Mouse (Mus musculus): Measurements from ENCODE around the gene Grm8. TPM values are rescaled to one million over a fixed set of nuclear protein-coding genes. Genes with fewer than 3 reads are reported as not detected.
A peak's percentile ranks its signal among the peaks of the same experiment; 100 is the strongest.

Gene Grm8
- total and polyA plus RNA-seq, 3 experiments: 0.38 TPM; not detected in 2

- no peak for TF ChIP-seq POLR2AphosphoS5 (IDR thresholded peaks at IDR 0.05; ENCODE audit: insufficient replicate concordance, low read depth, low read length)
- TF ChIP-seq GATA2 (IDR thresholded peaks at IDR 0.05; ENCODE audit: borderline replicate concordance, low read depth, low read length): no peak
- TF ChIP-seq CTCF (IDR thresholded peaks at IDR 0.05; ENCODE audit: low read depth, low read length): no peak
- TF ChIP-seq GATA1 (IDR thresholded peaks at IDR 0.05; ENCODE audit: borderline replicate concordance, low read length): no peak
- no peak for TF ChIP-seq TAL1 (conservative IDR thresholded peaks at IDR 0.05; ENCODE audit: low read depth, low read length)
- Histone ChIP-seq H3K4me1 (ENCODE audit: insufficient read depth, low read depth, low read length) (no peaks in the 10 kb centered on the region), H3K4me3 (ENCODE audit: low read depth, low read length) (no peak overlapping the region), H3K36me3 (replicated peaks) (no peaks in the 10 kb centered on the region), H3K9me3 (replicated peaks) (no peaks in the 10 kb centered on the region), H3K27me3 (ENCODE audit: insufficient read depth, low read length) (no peaks in the 10 kb centered on the region)
- DNase-seq (ENCODE audit: low spot score): no peak
- no peak for ATAC-seq (ENCODE audit: extremely low read depth, insufficient number of reproducible peaks, low FRiP score, poor library complexity, severe bottlenecking)
Observed at GRCm38 (mm10) chr6:27460998-27461397, 674.0 kb downstream of the Grm8 start.

GRCm38 (mm10) chr6:27408473-27408872 lies 726.5 kb downstream of the Grm8 start:
- ATAC-seq (ENCODE audit: extremely low read depth, insufficient number of reproducible peaks, low FRiP score, poor library complexity, severe bottlenecking): no peak

GRCm38 (mm10) chr6:27372416-27372815 lies 762.6 kb downstream of the Grm8 start:
- no peaks in the 10 kb centered on the region for H3K27me3 ChIP-seq (ENCODE audit: insufficient read depth, low read length)
- no peak for ATAC-seq (ENCODE audit: extremely low read depth, insufficient number of reproducible peaks, low FRiP score, poor library complexity, severe bottlenecking)
- DNase-seq (ENCODE audit: low spot score): no peak
- no peaks in the 10 kb centered on the region for H3K36me3 ChIP-seq (replicated peaks)
- no peaks in the 10 kb centered on the region; the same call in 1 of the 2 replicates for H3K4me1 ChIP-seq (ENCODE audit: insufficient read depth, low read depth, low read length)
- no peak overlapping the region for H3K4me3 ChIP-seq (ENCODE audit: low read depth, low read length)
- no peaks in the 10 kb centered on the region for H3K9me3 ChIP-seq (replicated peaks)
- TF ChIP-seq CTCF (IDR thresholded peaks at IDR 0.05; ENCODE audit: low read depth, low read length): no peak
- no peak for TF ChIP-seq GATA2 (IDR thresholded peaks at IDR 0.05; ENCODE audit: borderline replicate concordance, low read depth, low read length)
- no peak for TF ChIP-seq GATA1 (IDR thresholded peaks at IDR 0.05; ENCODE audit: borderline replicate concordance, low read length)
- no peak for TF ChIP-seq TAL1 (conservative IDR thresholded peaks at IDR 0.05; ENCODE audit: low read depth, low read length)
- no peak for TF ChIP-seq POLR2AphosphoS5 (IDR thresholded peaks at IDR 0.05; ENCODE audit: insufficient replicate concordance, low read depth, low read length)

More at GRCm38 (mm10) chr6:27408473-27408872, 726.5 kb downstream of the Grm8 start:
- Histone ChIP-seq H3K4me3 (ENCODE audit: low read depth, low read length) (no peak overlapping the region), H3K9me3 (replicated peaks) (no peaks in the 10 kb centered on the region), H3K27me3 (ENCODE audit: insufficient read depth, low read length) (no peaks in the 10 kb centered on the region), H3K36me3 (replicated peaks) (no peaks in the 10 kb centered on the region), H3K4me1 (ENCODE audit: insufficient read depth, low read depth, low read length) (no peaks in the 10 kb centered on the region)
- no peak for DNase-seq (ENCODE audit: low spot score)
- TF ChIP-seq GATA2 (IDR thresholded peaks at IDR 0.05; ENCODE audit: borderline replicate concordance, low read depth, low read length): no peak

GRCm38 (mm10) chr6:27371095-27371494 lies 763.9 kb downstream of the Grm8 start:
- H3K9me3 ChIP-seq (replicated peaks): no peaks in the 10 kb centered on the region
- no peaks in the 10 kb centered on the region for H3K27me3 ChIP-seq (ENCODE audit: insufficient read depth, low read length)
- DNase-seq (ENCODE audit: low spot score) (no peak), ATAC-seq (ENCODE audit: extremely low read depth, insufficient number of reproducible peaks, low FRiP score, poor library complexity, severe bottlenecking) (no peak)
- H3K4me1 ChIP-seq (ENCODE audit: insufficient read depth, low read depth, low read length): no peaks in the 10 kb centered on the region; the same call in 1 of the 2 replicates
- no peak overlapping the region for H3K4me3 ChIP-seq (ENCODE audit: low read depth, low read length)
- no peaks in the 10 kb centered on the region for H3K36me3 ChIP-seq (replicated peaks)
- TF ChIP-seq TAL1 (conservative IDR thresholded peaks at IDR 0.05; ENCODE audit: low read depth, low read length) (no peak), GATA2 (IDR thresholded peaks at IDR 0.05; ENCODE audit: borderline replicate concordance, low read depth, low read length) (no peak), CTCF (IDR thresholded peaks at IDR 0.05; ENCODE audit: low read depth, low read length) (no peak), GATA1 (IDR thresholded peaks at IDR 0.05; ENCODE audit: borderline replicate concordance, low read length) (no peak), POLR2AphosphoS5 (IDR thresholded peaks at IDR 0.05; ENCODE audit: insufficient replicate concordance, low read depth, low read length) (no peak)

- DNase-seq (ENCODE audit: low spot score): no peak
- TF ChIP-seq GATA1 (IDR thresholded peaks at IDR 0.05; ENCODE audit: borderline replicate concordance, low read length): no peak
- TF ChIP-seq GATA2 (IDR thresholded peaks at IDR 0.05; ENCODE audit: borderline replicate concordance, low read depth, low read length): no peak
- no peak for TF ChIP-seq POLR2AphosphoS5 (IDR thresholded peaks at IDR 0.05; ENCODE audit: insufficient replicate concordance, low read depth, low read length)
- no peak for TF ChIP-seq CTCF (IDR thresholded peaks at IDR 0.05; ENCODE audit: low read depth, low read length)
- TF ChIP-seq TAL1 (conservative IDR thresholded peaks at IDR 0.05; ENCODE audit: low read depth, low read length): no peak
- ATAC-seq (ENCODE audit: extremely low read depth, insufficient number of reproducible peaks, low FRiP score, poor library complexity, severe bottlenecking): no peak
- Histone ChIP-seq H3K4me1 (ENCODE audit: insufficient read depth, low read depth, low read length) (peaks cover 21% of the 10 kb centered on the region), H3K4me3 (ENCODE audit: low read depth, low read length) (no peak overlapping the region), H3K27me3 (ENCODE audit: insufficient read depth, low read length) (no peaks in the 10 kb centered on the region), H3K9me3 (replicated peaks) (no peaks in the 10 kb centered on the region), H3K36me3 (replicated peaks) (no peaks in the 10 kb centered on the region)
Observed at GRCm38 (mm10) chr6:27363775-27364174, 771.2 kb downstream of the Grm8 start.

DNA sequence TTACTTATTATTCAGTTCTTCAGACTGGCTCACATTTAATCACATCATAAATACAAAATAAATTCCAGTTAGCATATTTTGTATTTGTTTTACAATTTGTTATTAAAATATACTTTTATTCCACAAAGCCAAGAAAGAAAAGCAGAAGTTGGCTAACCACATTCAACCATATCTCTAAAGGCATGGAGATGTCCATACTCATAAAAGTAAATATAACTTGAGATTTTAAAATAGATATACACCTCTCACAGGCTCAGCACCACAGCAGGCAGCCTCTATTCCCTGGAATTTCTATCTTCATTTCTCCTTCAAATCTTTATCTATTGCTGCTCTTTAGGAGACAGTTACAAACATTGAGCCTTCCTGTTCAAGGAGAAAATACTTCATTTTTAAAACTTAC lies 774.5 kb downstream of the Grm8 start:
- peak; percentile 91 for ATAC-seq (ENCODE audit: extremely low read depth, insufficient number of reproducible peaks, low FRiP score, poor library complexity, severe bottlenecking)
- Histone ChIP-seq H3K9me3 (replicated peaks) (no peaks in the 10 kb centered on the region), H3K27me3 (ENCODE audit: insufficient read depth, low read length) (no peaks in the 10 kb centered on the region), H3K4me3 (ENCODE audit: low read depth, low read length) (no peak overlapping the region), H3K4me1 (ENCODE audit: insufficient read depth, low read depth, low read length) (peaks cover 26% of the 10 kb centered on the region), H3K36me3 (replicated peaks) (no peaks in the 10 kb centered on the region)
- TF ChIP-seq GATA2 (IDR thresholded peaks at IDR 0.05; ENCODE audit: borderline replicate concordance, low read depth, low read length) (no peak), TAL1 (conservative IDR thresholded peaks at IDR 0.05; ENCODE audit: low read depth, low read length) (peak; percentile 29; the same call in 1 of the 2 replicates)
- no peak for DNase-seq (ENCODE audit: low spot score)

DNA sequence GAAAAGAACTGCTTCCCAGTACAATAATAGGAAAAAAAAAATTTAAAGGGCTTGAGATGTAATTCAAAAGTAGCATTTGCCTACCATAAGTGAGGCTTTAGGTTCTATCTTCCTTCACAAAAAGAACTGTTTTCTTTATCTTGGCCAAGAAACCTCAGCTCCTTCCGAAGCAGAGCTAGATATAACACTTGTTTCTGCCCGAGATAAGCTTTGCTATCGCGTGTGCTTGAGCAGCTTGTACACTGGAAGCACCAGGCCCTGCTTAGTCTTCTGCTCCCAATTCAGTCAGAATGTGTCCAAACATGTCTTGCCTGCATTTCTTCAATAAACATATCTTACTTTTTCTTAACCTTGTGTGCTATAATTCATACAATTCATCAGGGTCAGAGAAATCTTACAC lies 783.8 kb downstream of the Grm8 start:
- no peaks in the 10 kb centered on the region for H3K36me3 ChIP-seq (replicated peaks)
- no peaks in the 10 kb centered on the region for H3K27me3 ChIP-seq (ENCODE audit: insufficient read depth, low read length)
- peak; percentile 81 for ATAC-seq (ENCODE audit: extremely low read depth, insufficient number of reproducible peaks, low FRiP score, poor library complexity, severe bottlenecking)
- DNase-seq (ENCODE audit: low spot score): peak; percentile 13
- H3K4me3 ChIP-seq (ENCODE audit: low read depth, low read length): no peak overlapping the region
- no peak for TF ChIP-seq GATA2 (IDR thresholded peaks at IDR 0.05; ENCODE audit: borderline replicate concordance, low read depth, low read length)
- peak; percentile 68 for TF ChIP-seq TAL1 (conservative IDR thresholded peaks at IDR 0.05; ENCODE audit: low read depth, low read length)
- peaks cover 49% of the 10 kb centered on the region for H3K4me1 ChIP-seq (ENCODE audit: insufficient read depth, low read depth, low read length)
- H3K9me3 ChIP-seq (replicated peaks): no peaks in the 10 kb centered on the region
